Comparison of ENCODE assay signal across 27 mouse cellular contexts in the genomic region with DNA sequence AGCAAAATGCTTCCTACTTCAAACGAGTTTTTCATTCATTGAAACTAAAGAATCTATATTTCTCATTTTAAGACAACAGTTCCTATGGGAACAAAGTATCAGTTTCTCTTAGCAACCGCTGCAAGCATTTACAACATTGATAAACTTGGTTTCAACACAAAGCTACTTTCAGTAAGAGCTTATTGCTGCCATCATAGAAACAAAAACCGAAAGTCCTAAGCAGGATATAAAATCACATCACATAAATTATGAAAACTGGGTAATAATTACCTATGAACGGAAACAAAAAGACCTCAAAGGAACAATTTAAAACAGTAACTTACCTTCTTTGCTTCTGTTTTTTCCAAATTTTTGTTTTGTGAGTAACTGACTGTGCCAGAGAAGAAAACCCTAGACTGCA. TPM values are rescaled to one million over a fixed set of nuclear protein-coding genes. Genes with fewer than 3 reads are reported as not detected.
DNase-seq lines count a peak whose midpoint lies in the region; ATAC-seq lines count a peak whose summit lies in the region.
"Had no signal": no experiment of that assay in that cellular context is flagged by ENCODE, and none has a peak within 500 bp of the region (broad histone marks: within the 10 kb centered on the region; RNA-seq: fewer than 3 reads in every experiment).

No protein-coding gene starts in this region.

- no peaks in the 10 kb centered on the region for H3K36me3 ChIP-seq in splenic B cell, adult 2 months (ENCODE audit: control insufficient read depth, insufficient read depth, low read length, poor library complexity, severe bottlenecking)
- H3K36me3 ChIP-seq: embryonic facial prominence, embryonic 13.5 days; embryonic facial prominence, embryonic 15.5 days; forebrain, embryonic 10.5 days; forebrain, embryonic 12.5 days; G1E had no signal

- DNase-seq in CD4-positive, CD25-positive, alpha-beta regulatory T cell, adult 2 months (ENCODE audit: low read depth, low spot score), result peak; percentile 61
- DNase-seq in splenic B cell, adult 2 months (ENCODE audit: low read depth, low spot score), result peak; percentile 39
- no peak for DNase-seq in layer of hippocampus, postnatal 25 days (ENCODE audit: extremely low spot score in 1 of 2, low spot score in 1 of 2)
- no peak for DNase-seq in heart, adult 9 months (ENCODE audit: low spot score in 2 of 2)
- DNase-seq in thymus, postnatal 14 days, result no peak
- DNase-seq in thymus, postnatal 10 days (ENCODE audit: low spot score in 2 of 2), result no peak
- DNase-seq: adrenal gland, adult 2 months; adrenal gland, postnatal 10 days; adrenal gland, postnatal 25 days; cerebellum, adult 11 months; cerebellum, adult 18-20 months; cerebellum, adult 8-10 months; cerebellum, adult 9-11 months; cerebellum, postnatal 14 days; cerebellum, postnatal 36 days; embryo, embryonic 11 days had no signal

- ATAC-seq in activated CD4-positive, CD25-positive, alpha-beta regulatory T cell, adult 4 months, result peak; percentile 54
- peak; percentile 70 for ATAC-seq in inflammation-experienced regulatory T-cells, adult 6 months
- ATAC-seq: forebrain, embryonic 14.5 days; forebrain, embryonic 16.5 days; Patski had no signal

- no peaks in the 10 kb centered on the region for H3K27me3 ChIP-seq in splenic B cell, adult 2 months (ENCODE audit: control insufficient read depth, insufficient read depth, low read length, poor library complexity, severe bottlenecking)
- H3K27me3 ChIP-seq: CH12.LX; embryonic facial prominence, embryonic 13.5 days; embryonic facial prominence, embryonic 15.5 days; forebrain, embryonic 12.5 days; Patski had no signal

RNA-seq across cellular contexts. Expression of a gene that starts 22.1 kb away (rescaled TPM):
- 10 to 100 TPM; 11.8 to 17.2 TPM for polyA plus RNA-seq in activated CD4-positive, CD25-positive, alpha-beta regulatory T cell, adult 4 months (2017; shearing (Covaris generic))
- polyA plus RNA-seq in inflammation-experienced regulatory T-cells, adult 6 months (2017; shearing (Covaris generic)), result 10 to 100 TPM in 2 of 3 experiments, 1 to 10 TPM in 1; 1.9 to 18.4 (median 14.6) TPM
- 10 to 100 TPM in 1 of 2 experiments, 1 to 10 TPM in 1; 9.8 to 17.5 TPM for total RNA-seq in layer of hippocampus, postnatal 25 days (2021)
- total RNA-seq: CH12.LX had no signal
- polyA plus RNA-seq: G1E had no signal

Comparison
In these comparisons a context has a peak if more than half of its experiments do, and no peak if none do; other contexts are left out.
1. DNase-seq: peak in CD4-positive, CD25-positive, alpha-beta regulatory T cell, adult 2 months (single experiment) and splenic B cell, adult 2 months (single experiment); none in layer of hippocampus, postnatal 25 days (0 of 2), heart, adult 9 months (0 of 2), thymus, postnatal 14 days (single experiment) and thymus, postnatal 10 days (0 of 2).